ENCODE assay signal across 8 mouse cellular contexts in genomic region chr13:21883407-21883806, GRCm38 (mm10). TPM values are rescaled to one million over a fixed set of nuclear protein-coding genes. Genes with fewer than 3 reads are reported as not detected.
DNase-seq lines count a peak whose midpoint lies in the region; ATAC-seq lines count a peak whose summit lies in the region.

No protein-coding gene starts in this region.

- H3K27me3 ChIP-seq in forebrain, embryonic 10.5 days (ENCODE audit: poor library complexity, severe bottlenecking): no peaks in the 10 kb centered on the region
- peaks cover 4% of the 10 kb centered on the region; the same call in 1 of the 2 replicates for H3K27me3 ChIP-seq in forebrain, embryonic 15.5 days
- H3K27me3 ChIP-seq in neural tube, embryonic 11.5 days (ENCODE audit: control insufficient read depth, insufficient read depth, low read length): no peaks in the 10 kb centered on the region
- H3K27me3 ChIP-seq in liver, embryonic 15.5 days: no peaks in the 10 kb centered on the region

- H3K9me3 ChIP-seq in forebrain, embryonic 10.5 days: no peaks in the 10 kb centered on the region
- no peaks in the 10 kb centered on the region for H3K9me3 ChIP-seq in forebrain, embryonic 15.5 days
- H3K9me3 ChIP-seq in neural tube, embryonic 11.5 days (ENCODE audit: control insufficient read depth, low read length): no peaks in the 10 kb centered on the region
- H3K9me3 ChIP-seq in liver, embryonic 15.5 days (replicated peaks): no peaks in the 10 kb centered on the region

- H3K27ac ChIP-seq in forebrain, embryonic 10.5 days: no peak overlapping the region
- no peak overlapping the region for H3K27ac ChIP-seq in forebrain, embryonic 15.5 days (replicated peaks)
- H3K27ac ChIP-seq in neural tube, embryonic 11.5 days (ENCODE audit: low read depth, low read length): no peak overlapping the region
- no peak overlapping the region for H3K27ac ChIP-seq in liver, embryonic 15.5 days (replicated peaks)

- no peak for DNase-seq in forebrain, embryonic 10.5 days (ENCODE audit: extremely low spot score, low spot score)
- DNase-seq in neural tube, embryonic 11.5 days (ENCODE audit: low spot score): no peak
- DNase-seq in neural tube, embryonic 10.5 days (ENCODE audit: extremely low spot score, low spot score): no peak
- DNase-seq in gastrocnemius, postnatal 36 days: no peak
- DNase-seq in urinary bladder, postnatal 4 days (ENCODE audit: low spot score in 2 of 2): no peak
- DNase-seq in gastrocnemius, adult 8-10 months (ENCODE audit: low spot score in 2 of 2): no peak

- ATAC-seq in forebrain, embryonic 15.5 days (replicated peaks): no peak
- ATAC-seq in neural tube, embryonic 11.5 days (ENCODE audit: insufficient read depth, low FRiP score, low TSS enrichment): no peak
- ATAC-seq in liver, embryonic 15.5 days (ENCODE audit: insufficient read depth): no peak

- H3K36me3 ChIP-seq in forebrain, embryonic 10.5 days (replicated peaks): no peaks in the 10 kb centered on the region
- H3K36me3 ChIP-seq in forebrain, embryonic 15.5 days: no peaks in the 10 kb centered on the region
- H3K36me3 ChIP-seq in neural tube, embryonic 11.5 days (ENCODE audit: control insufficient read depth, insufficient read depth, low read length): no peaks in the 10 kb centered on the region
- no peaks in the 10 kb centered on the region for H3K36me3 ChIP-seq in liver, embryonic 15.5 days (replicated peaks)

- peaks cover 17% of the 10 kb centered on the region for H3K4me1 ChIP-seq in forebrain, embryonic 10.5 days
- 0 out of 2 replicates have a peak, but pooled peaks cover 3% of the 10 kb centered on the region for H3K4me1 ChIP-seq in forebrain, embryonic 15.5 days
- H3K4me1 ChIP-seq in neural tube, embryonic 11.5 days (ENCODE audit: control insufficient read depth, insufficient read depth, low read length): no peaks in the 10 kb centered on the region
- H3K4me1 ChIP-seq in liver, embryonic 15.5 days (replicated peaks): peaks cover 15% of the 10 kb centered on the region

- peak overlapping the region; percentile 59 for H3K4me3 ChIP-seq in forebrain, embryonic 10.5 days
- H3K4me3 ChIP-seq in forebrain, embryonic 15.5 days: no peak overlapping the region
- H3K4me3 ChIP-seq in neural tube, embryonic 11.5 days (ENCODE audit: low read depth, low read length): no peak overlapping the region
- H3K4me3 ChIP-seq in liver, embryonic 15.5 days (replicated peaks): peak overlapping the region; percentile 61

- no peak overlapping the region for H3K4me2 ChIP-seq in forebrain, embryonic 15.5 days (replicated peaks)
- peak overlapping the region; percentile 28 for H3K4me2 ChIP-seq in neural tube, embryonic 11.5 days (ENCODE audit: low read depth)
- H3K4me2 ChIP-seq in liver, embryonic 15.5 days: peak overlapping the region; percentile 67

- H3K9ac ChIP-seq in forebrain, embryonic 15.5 days (replicated peaks): no peak overlapping the region
- no peak overlapping the region; the same call in 1 of the 2 replicates for H3K9ac ChIP-seq in neural tube, embryonic 11.5 days (ENCODE audit: low read length)
- H3K9ac ChIP-seq in liver, embryonic 15.5 days: 0 out of 2 replicates have a peak overlapping the region, but pooled peaks have one; percentile 12

- 30% methylated on average over 5 of the region's 5 CpGs for WGBS in forebrain, embryonic 10.5 days
- 36% methylated on average over 5 of the region's 5 CpGs for WGBS in forebrain, embryonic 15.5 days
- WGBS in neural tube, embryonic 11.5 days: 35% methylated on average over 5 of the region's 5 CpGs
- 17% methylated on average over 5 of the region's 5 CpGs for WGBS in liver, embryonic 15.5 days (ENCODE audit: insufficient replicate concordance)

- intact Hi-C loops in gastrocnemius, postnatal 36 days (cut with DNase I): no loop called here

RNA-seq across cellular contexts. Expression of gene Hist1h2br, which starts 49.9 kb away (rescaled TPM):
- 20.1 and 23.1 TPM in 2 replicates for polyA plus RNA-seq in forebrain, embryonic 10.5 days (2016; fragmentation: Nextera tagmentation; extraction: Ambion mirVana)
- 11.5 and 15.4 TPM in 2 replicates for polyA plus RNA-seq in forebrain, embryonic 15.5 days (2015; fragmentation: Nextera tagmentation; extraction: Ambion mirVana)
- polyA plus RNA-seq in neural tube, embryonic 11.5 days (2014; fragmentation: Nextera tagmentation; extraction: Ambion mirVana): 20.0 TPM in 2 replicates
- 25.5 and 29.5 TPM in 2 replicates for polyA plus RNA-seq in liver, embryonic 15.5 days (2015; fragmentation: Nextera tagmentation; extraction: Ambion mirVana)
- 10 to 100 TPM; 19.2 to 22.2 TPM for total RNA-seq in gastrocnemius, postnatal 36 days (2021)
- 10 to 100 TPM; 13.3 to 26.6 (median 21.0) TPM for total RNA-seq in gastrocnemius, adult 8-10 months (2022)

RNA-seq across cellular contexts. Expression of gene Hist1h2ap, which starts 50.1 kb away (rescaled TPM):
- 6,723 and 6,843 TPM in 2 replicates for polyA plus RNA-seq in forebrain, embryonic 10.5 days (2016; fragmentation: Nextera tagmentation; extraction: Ambion mirVana)
- 1,855 and 2,360 TPM in 2 replicates for polyA plus RNA-seq in forebrain, embryonic 15.5 days (2015; fragmentation: Nextera tagmentation; extraction: Ambion mirVana)
- 4,141 and 4,626 TPM in 2 replicates for polyA plus RNA-seq in neural tube, embryonic 11.5 days (2014; fragmentation: Nextera tagmentation; extraction: Ambion mirVana)
- polyA plus RNA-seq in liver, embryonic 15.5 days (2015; fragmentation: Nextera tagmentation; extraction: Ambion mirVana): 3,475 and 4,316 TPM in 2 replicates
- total RNA-seq in gastrocnemius, postnatal 36 days (2021): 10 to 100 TPM; 11.5 to 14.3 TPM
- 1 to 10 TPM in 2 of 4 experiments, not detected in 2; 1.4 to 2.6 TPM for total RNA-seq in gastrocnemius, adult 8-10 months (2022)

RNA-seq across cellular contexts. Expression of gene Hist1h4n, which starts 51.4 kb away (rescaled TPM):
- 9.3 and 9.4 TPM in 2 replicates for polyA plus RNA-seq in forebrain, embryonic 10.5 days (2016; fragmentation: Nextera tagmentation; extraction: Ambion mirVana)
- polyA plus RNA-seq in forebrain, embryonic 15.5 days (2015; fragmentation: Nextera tagmentation; extraction: Ambion mirVana): 6.1 and 9.4 TPM in 2 replicates
- 10.5 and 15.6 TPM in 2 replicates for polyA plus RNA-seq in neural tube, embryonic 11.5 days (2014; fragmentation: Nextera tagmentation; extraction: Ambion mirVana)
- polyA plus RNA-seq in liver, embryonic 15.5 days (2015; fragmentation: Nextera tagmentation; extraction: Ambion mirVana): 26.6 and 33.7 TPM in 2 replicates
- not detected for total RNA-seq in gastrocnemius, postnatal 36 days (2021)
- total RNA-seq in gastrocnemius, adult 8-10 months (2022): 10 to 100 TPM in 1 of 4 experiments, 1 to 10 TPM in 1, not detected in 2; 9.2 to 18.0 TPM

Comparison
In these comparisons a context has a peak if more than half of its experiments do, and no peak if none do; other contexts are left out.
1. H3K4me3 ChIP-seq: peak in forebrain, embryonic 10.5 days (single experiment) and liver, embryonic 15.5 days (single experiment); none in forebrain, embryonic 15.5 days (single experiment) and neural tube, embryonic 11.5 days (single experiment).